Mouse (Mus musculus): ENCODE results near the gene Ankib1. TPM values are rescaled to one million over a fixed set of nuclear protein-coding genes. Genes with fewer than 3 reads are reported as not detected.

Ankib1 gene
- polyA plus RNA-seq, 1 experiment from 2014 or later: 18.0 TPM

Small RNAs within 50 kb of the gene (microRNA-seq; reads per million reads assigned to microRNA genes)
- not detected for gene Gm22926
- not detected for gene Gm26238

Other genes with a start within 250 kb of the Ankib1 start
- 2.2 and 2.9 TPM in 2 replicates for gene 1700109H08Rik, start 231.4 kb downstream of the Ankib1 start, polyA plus RNA-seq (2015; fragmentation: Nextera tagmentation; extraction: Ambion mirVana)
- gene Pex1, start 206.9 kb downstream of the Ankib1 start, polyA plus RNA-seq (2015; fragmentation: Nextera tagmentation; extraction: Ambion mirVana): 22.6 and 23.0 TPM in 2 replicates
- 15.5 and 16.6 TPM in 2 replicates for gene Rbm48, start 206.3 kb downstream of the Ankib1 start, polyA plus RNA-seq (2015; fragmentation: Nextera tagmentation; extraction: Ambion mirVana)
- not detected in 2 replicates for gene Tmbim7, start 151.7 kb downstream of the Ankib1 start, polyA plus RNA-seq (2015; fragmentation: Nextera tagmentation; extraction: Ambion mirVana)
- gene Gatad1, start 145.7 kb downstream of the Ankib1 start, polyA plus RNA-seq (2015; fragmentation: Nextera tagmentation; extraction: Ambion mirVana): 60.6 and 62.3 TPM in 2 replicates
- gene Krit1, start 259 bp upstream of the Ankib1 start, polyA plus RNA-seq (2015; fragmentation: Nextera tagmentation; extraction: Ambion mirVana): 48.6 and 50.1 TPM in 2 replicates
- 0.08 and 0.13 TPM in 2 replicates for gene Lrrd1, start 42.2 kb upstream of the Ankib1 start, polyA plus RNA-seq (2015; fragmentation: Nextera tagmentation; extraction: Ambion mirVana)
- gene Mterf1a, start 91.0 kb upstream of the Ankib1 start, polyA plus RNA-seq (2015; fragmentation: Nextera tagmentation; extraction: Ambion mirVana): 5.5 and 6.8 TPM in 2 replicates
- gene Akap9, start 125.1 kb upstream of the Ankib1 start, polyA plus RNA-seq (2015; fragmentation: Nextera tagmentation; extraction: Ambion mirVana): 316 and 323 TPM in 2 replicates